Mouse (Mus musculus): ENCODE data around the gene Tox2.

DNA sequence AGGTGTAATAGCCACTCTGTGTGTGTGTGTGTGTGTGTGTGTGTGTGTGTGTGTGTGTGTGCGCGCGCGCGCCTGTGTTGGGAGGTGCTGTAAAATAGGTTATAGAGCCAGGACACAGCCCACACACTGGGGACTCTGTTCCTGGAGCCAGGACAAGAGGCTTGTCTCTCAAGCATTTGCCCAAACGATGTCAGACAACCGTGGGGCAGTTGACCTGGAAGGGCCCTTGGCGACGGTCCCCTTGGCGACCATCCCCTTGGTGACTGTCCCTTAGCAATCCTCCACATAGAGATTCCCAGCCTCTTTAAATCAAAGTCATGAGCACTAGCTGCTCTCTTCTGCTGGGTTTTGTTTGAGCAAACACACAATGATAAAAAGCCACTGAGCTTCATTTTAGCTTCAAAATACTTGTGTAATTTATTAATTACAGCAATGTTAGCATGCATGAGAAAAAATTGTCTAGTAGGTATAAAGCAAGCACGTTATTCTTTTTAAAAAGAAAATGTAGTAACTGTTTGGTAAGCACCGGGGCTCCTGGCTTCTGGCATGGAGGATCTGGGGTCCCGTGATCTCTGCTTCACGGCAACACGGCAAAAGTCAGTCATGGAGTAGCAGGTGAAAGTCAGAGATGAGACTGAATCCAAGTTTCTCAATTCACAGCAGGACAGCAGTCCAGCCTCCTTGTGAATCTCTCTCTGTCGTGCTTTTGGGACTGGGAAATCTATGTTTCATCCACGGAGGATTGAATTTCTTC is 3.0 kb downstream of the Tox2 start:
- TF ChIP-seq POLR2A (IDR thresholded peaks at IDR 0.05; ENCODE audit: low read depth, low read length) (no peak), CTCF (IDR thresholded peaks at IDR 0.05; ENCODE audit: extremely low read depth, insufficient read depth, insufficient read length, insufficient replicate concordance) (no peak)
